Mouse (Mus musculus) liver, embryonic 14.5 days (tissue): ENCODE results near the gene Ttll11.

Experiments used
- CTCF ChIP-seq: IDR thresholded peaks from 2 replicates; pipeline ENCODE4 v1.5.1; 2016; ENCODE audit warnings: antibody characterized with exemption, low read depth, control low read depth
- EP300 ChIP-seq: IDR thresholded peaks from 2 replicates; pipeline ENCODE4 v1.6.1; 2016; ENCODE audit warnings: antibody characterized with exemption, low read depth

GRCm38 (mm10) chr2:36011331-36011825 is 31.7 kb upstream of the Ttll11 start:
- TF ChIP-seq EP300 (no peak), CTCF (no peak)
